Mouse (Mus musculus) hindbrain, embryonic 11.5 days (tissue): ENCODE results near the gene Olfr1367. TPM values are rescaled to one million over a fixed set of nuclear protein-coding genes. Genes with fewer than 3 reads are reported as not detected.
"Not testable (repeated sequence)": the region's sequence is repeated elsewhere in the genome, so short reads cannot be mapped to it uniquely, and the experiment has no call there.

Source experiments
- ATAC-seq: fragments of 200-750 bp; cut with Nextera tagmentation; 2 replicates; pipeline ENCODE4 v1.8.0; 2017; ENCODE audit warnings: mild to moderate bottlenecking, moderate TSS enrichment, moderate library complexity; ENCODE audit not compliant: low FRiP score
- DNase-seq: peaks from one replicate; pipeline ENCODE4 v3.0.0-alpha.2; 2015; ENCODE audit warnings: low spot score
- H3K27ac ChIP-seq: fragments of 300-500 bp; sonication (generic); 2 replicates; pipeline ENCODE4 v1.5.1; 2014; ENCODE audit warnings: mild to moderate bottlenecking, low read depth, low read length
- H3K27me3 ChIP-seq: fragments of 300-500 bp; sonication (generic); 2 replicates; pipeline ENCODE4 v1.6.1; 2014; ENCODE audit warnings: mild to moderate bottlenecking, low read length, moderate library complexity, mixed read lengths; ENCODE audit not compliant: control insufficient read depth, insufficient read depth
- H3K36me3 ChIP-seq: fragments of 300-500 bp; sonication (generic); 2 replicates; pipeline ENCODE4 v1.6.1; 2014; ENCODE audit warnings: mild to moderate bottlenecking, low read length, moderate library complexity, mixed read lengths; ENCODE audit not compliant: control insufficient read depth, insufficient read depth
- H3K4me1 ChIP-seq: fragments of 300-500 bp; sonication (generic); replicated peaks from 2 replicates; pipeline ENCODE4 v1.6.1; 2014; ENCODE audit warnings: low read length, mixed read lengths; ENCODE audit not compliant: control insufficient read depth, insufficient read depth
- H3K4me2 ChIP-seq: fragments of 300-500 bp; sonication (generic); replicated peaks from 2 replicates; pipeline ENCODE4 v1.6.1; 2014; ENCODE audit warnings: mild to moderate bottlenecking, low read depth, low read length
- H3K4me3 ChIP-seq: fragments of 300-500 bp; sonication (generic); 2 replicates; pipeline ENCODE4 v1.5.1; 2014; ENCODE audit warnings: low read depth, low read length
- H3K9ac ChIP-seq: fragments of 300-500 bp; sonication (generic); 2 replicates; pipeline ENCODE4 v1.6.1; 2014; ENCODE audit warnings: low read depth, low read length
- H3K9me3 ChIP-seq: fragments of 300-500 bp; sonication (generic); 2 replicates; pipeline ENCODE4 v1.6.1; 2016; ENCODE audit warnings: low read length; ENCODE audit not compliant: control insufficient read depth
- WGBS: fragments of 180-500 bp; shearing (Covaris S2); extraction: QIAGEN DNeasy Blood & Tissue Kit; methylation state at CpG from one replicate; pipeline ENCODE4 v1.1.7; 2014; 5-methylcytosine and 5-hydroxymethylcytosine counted together
- polyA plus RNA-seq: library from polyadenylated mRNA; unstranded; fragments of >200 nt; fragmentation: Nextera tagmentation; extraction: Ambion mirVana; gene quantifications from 2 replicates; pipeline ENCODE4 v1.2.1, GENCODE M21; 2014

Gene Olfr1367
- polyA plus RNA-seq, 1 experiment from 2014 or later, result not detected

GRCm38 (mm10) chr13:21366635-21367034 lies 19.9 kb downstream of the Olfr1367 start:
- no peak for ATAC-seq
- H3K9ac ChIP-seq, result no peak overlapping the region
- no peak overlapping the region for H3K27ac ChIP-seq
- DNase-seq, result no peak
- WGBS, result 73% methylated on average over 6 of the region's 6 CpGs
- no peaks in the 10 kb centered on the region; the same call in 1 of the 2 replicates for H3K4me1 ChIP-seq
- no peaks in the 10 kb centered on the region for H3K27me3 ChIP-seq
- H3K9me3 ChIP-seq, result no peaks in the 10 kb centered on the region
- H3K4me3 ChIP-seq, result no peak overlapping the region
- no peak overlapping the region for H3K4me2 ChIP-seq
- H3K36me3 ChIP-seq, result 0 out of 2 replicates have a peak, but pooled peaks cover 6% of the 10 kb centered on the region

GRCm38 (mm10) chr13:21372700-21373099 lies 26.0 kb downstream of the Olfr1367 start:
- no peak overlapping the region for H3K4me3 ChIP-seq
- no peak overlapping the region for H3K9ac ChIP-seq
- no peaks in the 10 kb centered on the region for H3K4me1 ChIP-seq
- no peak overlapping the region for H3K4me2 ChIP-seq
- H3K27me3 ChIP-seq, result no peaks in the 10 kb centered on the region
- WGBS, result 82% methylated on average over 2 of the region's 2 CpGs
- DNase-seq (no peak), ATAC-seq (no peak)
- H3K9me3 ChIP-seq, result no peaks in the 10 kb centered on the region
- H3K36me3 ChIP-seq, result 0 out of 2 replicates have a peak, but pooled peaks cover 6% of the 10 kb centered on the region
- no peak overlapping the region for H3K27ac ChIP-seq

GRCm38 (mm10) chr13:21377773-21378172 lies 31.1 kb downstream of the Olfr1367 start:
- ATAC-seq (no peak), DNase-seq (no peak)
- no peaks in the 10 kb centered on the region for H3K4me1 ChIP-seq
- no peak overlapping the region for H3K4me2 ChIP-seq
- no peak overlapping the region for H3K4me3 ChIP-seq
- WGBS, result 88% methylated on average over 2 of the region's 2 CpGs
- no peak overlapping the region for H3K27ac ChIP-seq
- H3K9ac ChIP-seq, result no peak overlapping the region
- H3K36me3 ChIP-seq, result no peaks in the 10 kb centered on the region
- no peaks in the 10 kb centered on the region for H3K27me3 ChIP-seq
- H3K9me3 ChIP-seq, result no peaks in the 10 kb centered on the region

GRCm38 (mm10) chr13:21395211-21395610 lies 48.5 kb downstream of the Olfr1367 start:
- 97% methylated on average over 1 of the region's 1 CpGs for WGBS
- Histone ChIP-seq H3K4me2 (no peak overlapping the region), H3K36me3 (peaks cover 19% of the 10 kb centered on the region), H3K27ac (no peak overlapping the region), H3K27me3 (no peaks in the 10 kb centered on the region), H3K4me1 (no peaks in the 10 kb centered on the region), H3K4me3 (no peak overlapping the region), H3K9me3 (no peaks in the 10 kb centered on the region), H3K9ac (no peak overlapping the region)
- ATAC-seq (no peak), DNase-seq (no peak)

- WGBS, result 97% methylated on average over 6 of the region's 6 CpGs
- no peaks in the 10 kb centered on the region for H3K4me1 ChIP-seq
- no peak overlapping the region for H3K4me3 ChIP-seq
- H3K9me3 ChIP-seq, result no peaks in the 10 kb centered on the region
- H3K9ac ChIP-seq, result no peak overlapping the region
- no peaks in the 10 kb centered on the region for H3K27me3 ChIP-seq
- no peak for ATAC-seq
- H3K4me2 ChIP-seq, result no peak overlapping the region
- H3K27ac ChIP-seq, result no peak overlapping the region
- peaks cover 18% of the 10 kb centered on the region for H3K36me3 ChIP-seq
- no peak for DNase-seq
These were observed 48.9 kb downstream of the Olfr1367 start for GRCm38 (mm10) chr13:21395623-21396022.

GRCm38 (mm10) chr13:21396048-21396447 lies 49.3 kb downstream of the Olfr1367 start:
- H3K4me1 ChIP-seq, H3K9ac ChIP-seq, ATAC-seq, H3K4me2 ChIP-seq, H3K9me3 ChIP-seq, H3K4me3 ChIP-seq, DNase-seq, H3K27me3 ChIP-seq, H3K27ac ChIP-seq: not testable (repeated sequence)
- 97% methylated on average over 9 of the region's 18 CpGs for WGBS
- H3K36me3 ChIP-seq, result peaks cover 14% of the 10 kb centered on the region

- Histone ChIP-seq H3K4me2 (no peak overlapping the region), H3K4me1 (no peaks in the 10 kb centered on the region), H3K36me3 (peaks cover 9% of the 10 kb centered on the region), H3K27me3 (no peaks in the 10 kb centered on the region), H3K27ac (no peak overlapping the region), H3K4me3 (no peak overlapping the region), H3K9ac (no peak overlapping the region), H3K9me3 (no peaks in the 10 kb centered on the region)
- no peak for ATAC-seq
- no peak for DNase-seq
- WGBS, result 95% methylated on average over 2 of the region's 2 CpGs
These were observed 50.8 kb downstream of the Olfr1367 start for GRCm38 (mm10) chr13:21397486-21397885.

Other genes with a start within 250 kb of the Olfr1367 start
- 0.04 TPM in 1 of 2 replicates, not detected in the other for gene Olfr1369-ps1, start 235.4 kb upstream of the Olfr1367 start, polyA plus RNA-seq
- not detected in 2 replicates for gene Olfr263, start 217.3 kb upstream of the Olfr1367 start, polyA plus RNA-seq
- not detected in 2 replicates for gene Olfr1368, start 201.0 kb upstream of the Olfr1367 start, polyA plus RNA-seq
- gene Trim27, start 167.5 kb upstream of the Olfr1367 start, polyA plus RNA-seq, result 133 and 144 TPM in 2 replicates
- gene Gpx5, start 54.2 kb upstream of the Olfr1367 start, polyA plus RNA-seq, result not detected in 2 replicates
- gene Gpx6, start 34.8 kb upstream of the Olfr1367 start, polyA plus RNA-seq, result 0.32 TPM in 1 of 2 replicates, not detected in the other
- gene Zscan12, start 15.9 kb downstream of the Olfr1367 start, polyA plus RNA-seq, result 18.7 and 20.3 TPM in 2 replicates
- gene Zkscan3, start 55.8 kb downstream of the Olfr1367 start, polyA plus RNA-seq, result 84.8 and 90.5 TPM in 2 replicates
- 5.9 and 6.0 TPM in 2 replicates for gene Pgbd1, start 94.1 kb downstream of the Olfr1367 start, polyA plus RNA-seq
- gene Zscan26, start 106.8 kb downstream of the Olfr1367 start, polyA plus RNA-seq, result 18.4 and 21.0 TPM in 2 replicates
- 2.5 and 3.4 TPM in 2 replicates for gene Nkapl, start 121.6 kb downstream of the Olfr1367 start, polyA plus RNA-seq
- gene Zkscan4, start 132.0 kb downstream of the Olfr1367 start, polyA plus RNA-seq, result 5.2 and 5.9 TPM in 2 replicates
- not detected in 2 replicates for gene Gm10065, start 132.5 kb downstream of the Olfr1367 start, polyA plus RNA-seq
- 0.23 and 0.35 TPM in 2 replicates for gene AK157302, start 148.3 kb downstream of the Olfr1367 start, polyA plus RNA-seq
- 3.7 and 5.1 TPM in 2 replicates for gene Gm11273, start 154.5 kb downstream of the Olfr1367 start, polyA plus RNA-seq
- 9.8 and 11.0 TPM in 2 replicates for gene Zkscan8, start 184.2 kb downstream of the Olfr1367 start, polyA plus RNA-seq
- gene Olfr1366, start 195.9 kb downstream of the Olfr1367 start, polyA plus RNA-seq, result 0.05 and 0.25 TPM in 2 replicates
- gene Olfr1535, start 213.0 kb downstream of the Olfr1367 start, polyA plus RNA-seq, result 0.17 TPM in 1 of 2 replicates, not detected in the other
- gene Olfr1364, start 234.8 kb downstream of the Olfr1367 start, polyA plus RNA-seq, result not detected in 2 replicates